Mouse (Mus musculus) heart, embryonic 15.5 days (tissue): ENCODE measurements at regions not wholly inside any gene's neighbourhood (a gene's known extent, or its start where the extent isn't known, plus 50 kb on each side); places are given as distances from the start of the nearest gene placed in this dataset.

Source experiments
- ATAC-seq: fragments of 200-750 bp; cut with Nextera tagmentation; replicated peaks from 2 replicates; pipeline ENCODE4 v1.8.0; 2017; ENCODE audit warnings: low read depth, moderate TSS enrichment; ENCODE audit not compliant: insufficient number of reproducible peaks, insufficient read depth, low FRiP score
- H3K27ac ChIP-seq: fragments of 300-500 bp; sonication (generic); 2 replicates; pipeline ENCODE4 v1.5.1; 2015; ENCODE audit warnings: mild to moderate bottlenecking, inconsistent platforms
- H3K27me3 ChIP-seq: fragments of 300-500 bp; sonication (generic); 2 replicates; pipeline ENCODE4 v1.6.1; 2015; ENCODE audit warnings: inconsistent platforms
- H3K36me3 ChIP-seq: fragments of 300-500 bp; sonication (generic); 2 replicates; pipeline ENCODE4 v1.6.1; 2015; ENCODE audit warnings: mild to moderate bottlenecking, inconsistent platforms
- H3K4me1 ChIP-seq: fragments of 300-500 bp; sonication (generic); replicated peaks from 2 replicates; pipeline ENCODE4 v1.6.1; 2015; ENCODE audit warnings: inconsistent platforms
- H3K4me2 ChIP-seq: fragments of 300-500 bp; sonication (generic); 2 replicates; pipeline ENCODE4 v1.6.1; 2015; ENCODE audit warnings: inconsistent platforms, mild to moderate bottlenecking, moderate library complexity
- H3K4me3 ChIP-seq: fragments of 300-500 bp; sonication (generic); 2 replicates; pipeline ENCODE4 v1.5.1; 2015; ENCODE audit warnings: mild to moderate bottlenecking, inconsistent platforms
- H3K9ac ChIP-seq: fragments of 300-500 bp; sonication (generic); 2 replicates; pipeline ENCODE4 v1.6.1; 2015; ENCODE audit warnings: mild to moderate bottlenecking, inconsistent platforms
- H3K9me3 ChIP-seq: fragments of 300-500 bp; sonication (generic); replicated peaks from 2 replicates; pipeline ENCODE4 v1.6.1; 2016; ENCODE audit warnings: inconsistent platforms
- WGBS: fragments of 180-500 bp; shearing (Covaris S2); methylation state at CpG from one replicate; pipeline ENCODE4 v1.1.7; 2015; ENCODE audit warnings: mixed read lengths; 5-methylcytosine and 5-hydroxymethylcytosine counted together

GRCm38 (mm10) chr8:115426543-115426942 lies 281.1 kb downstream of the Maf start:
- H3K4me1 ChIP-seq = no peaks in the 10 kb centered on the region
- no peaks in the 10 kb centered on the region for H3K36me3 ChIP-seq
- WGBS = 77% methylated on average over 3 of the region's 3 CpGs
- H3K4me3 ChIP-seq = no peak overlapping the region
- H3K4me2 ChIP-seq = no peak overlapping the region
- H3K9me3 ChIP-seq = no peaks in the 10 kb centered on the region
- no peak overlapping the region for H3K9ac ChIP-seq
- H3K27me3 ChIP-seq = no peaks in the 10 kb centered on the region
- H3K27ac ChIP-seq = no peak overlapping the region
- no peak for ATAC-seq

GRCm38 (mm10) chr8:115425360-115425759 lies 282.2 kb downstream of the Maf start:
- H3K4me3 ChIP-seq = no peak overlapping the region
- no peaks in the 10 kb centered on the region for H3K4me1 ChIP-seq
- H3K9ac ChIP-seq = no peak overlapping the region
- WGBS = 77% methylated on average over 2 of the region's 2 CpGs
- H3K36me3 ChIP-seq = no peaks in the 10 kb centered on the region
- H3K4me2 ChIP-seq = no peak overlapping the region
- H3K9me3 ChIP-seq = no peaks in the 10 kb centered on the region
- no peak for ATAC-seq
- no peaks in the 10 kb centered on the region for H3K27me3 ChIP-seq
- H3K27ac ChIP-seq = no peak overlapping the region

GRCm38 (mm10) chr8:115423682-115424081 lies 283.9 kb downstream of the Maf start:
- H3K4me1 ChIP-seq = no peaks in the 10 kb centered on the region
- H3K9me3 ChIP-seq = no peaks in the 10 kb centered on the region
- H3K36me3 ChIP-seq = no peaks in the 10 kb centered on the region
- H3K4me2 ChIP-seq = no peak overlapping the region
- no peak overlapping the region for H3K9ac ChIP-seq
- no peak overlapping the region for H3K27ac ChIP-seq
- 0 out of 2 replicates have a peak, but pooled peaks cover 3% of the 10 kb centered on the region for H3K27me3 ChIP-seq
- WGBS = 67% methylated on average over 2 of the region's 2 CpGs
- H3K4me3 ChIP-seq = no peak overlapping the region
- ATAC-seq = no peak

GRCm38 (mm10) chr8:115423056-115423455 lies 284.5 kb downstream of the Maf start:
- H3K9me3 ChIP-seq = no peaks in the 10 kb centered on the region
- H3K9ac ChIP-seq = no peak overlapping the region
- H3K4me1 ChIP-seq = no peaks in the 10 kb centered on the region
- no peak overlapping the region for H3K4me3 ChIP-seq
- H3K36me3 ChIP-seq = no peaks in the 10 kb centered on the region
- no peak overlapping the region for H3K4me2 ChIP-seq
- H3K27ac ChIP-seq = no peak overlapping the region
- 0 out of 2 replicates have a peak, but pooled peaks cover 3% of the 10 kb centered on the region for H3K27me3 ChIP-seq
- WGBS = 80% methylated on average over 5 of the region's 5 CpGs
- no peak for ATAC-seq

- WGBS = 59% methylated on average over 3 of the region's 3 CpGs
- no peak overlapping the region for H3K9ac ChIP-seq
- 0 out of 2 replicates have a peak, but pooled peaks cover 3% of the 10 kb centered on the region for H3K27me3 ChIP-seq
Observed at GRCm38 (mm10) chr8:115420536-115420935, 287.1 kb downstream of the Maf start.

GRCm38 (mm10) chr8:115420131-115420530 lies 287.5 kb downstream of the Maf start:
- Histone ChIP-seq H3K4me3 (no peak overlapping the region), H3K27ac (no peak overlapping the region), H3K4me1 (no peaks in the 10 kb centered on the region), H3K4me2 (no peak overlapping the region), H3K27me3 (0 out of 2 replicates have a peak, but pooled peaks cover 3% of the 10 kb centered on the region), H3K9ac (no peak overlapping the region), H3K9me3 (no peaks in the 10 kb centered on the region), H3K36me3 (no peaks in the 10 kb centered on the region)
- ATAC-seq = no peak
- 57% methylated on average over 6 of the region's 6 CpGs for WGBS

More at GRCm38 (mm10) chr8:115420536-115420935, 287.1 kb downstream of the Maf start:
- H3K27ac ChIP-seq = no peak overlapping the region
- no peaks in the 10 kb centered on the region for H3K4me1 ChIP-seq
- no peak overlapping the region for H3K4me3 ChIP-seq
- ATAC-seq = no peak
- no peaks in the 10 kb centered on the region for H3K9me3 ChIP-seq
- no peaks in the 10 kb centered on the region for H3K36me3 ChIP-seq
- H3K4me2 ChIP-seq = no peak overlapping the region

- Histone ChIP-seq H3K27me3 (0 out of 2 replicates have a peak, but pooled peaks cover 3% of the 10 kb centered on the region), H3K4me1 (no peaks in the 10 kb centered on the region), H3K4me3 (no peak overlapping the region), H3K27ac (no peak overlapping the region), H3K9me3 (no peaks in the 10 kb centered on the region), H3K9ac (no peak overlapping the region), H3K4me2 (no peak overlapping the region), H3K36me3 (no peaks in the 10 kb centered on the region)
- 71% methylated on average over 6 of the region's 6 CpGs for WGBS
- ATAC-seq = no peak
Observed at GRCm38 (mm10) chr8:115418056-115418455, 289.5 kb downstream of the Maf start.

GRCm38 (mm10) chr8:115414061-115414473 lies 293.5 kb downstream of the Maf start:
- H3K4me1 ChIP-seq = no peaks in the 10 kb centered on the region
- H3K4me3 ChIP-seq = no peak overlapping the region
- no peaks in the 10 kb centered on the region for H3K36me3 ChIP-seq
- ATAC-seq = no peak; the same call in 1 of the 2 replicates
- WGBS = 26% methylated on average over 7 of the region's 7 CpGs
- 0 out of 2 replicates have a peak, but pooled peaks cover 3% of the 10 kb centered on the region for H3K27me3 ChIP-seq
- no peak overlapping the region for H3K4me2 ChIP-seq
- no peak overlapping the region for H3K27ac ChIP-seq
- no peak overlapping the region for H3K9ac ChIP-seq
- H3K9me3 ChIP-seq = no peaks in the 10 kb centered on the region

GRCm38 (mm10) chr8:115411756-115412155 lies 295.8 kb downstream of the Maf start:
- Histone ChIP-seq H3K36me3 (no peaks in the 10 kb centered on the region), H3K27me3 (no peaks in the 10 kb centered on the region), H3K9ac (no peak overlapping the region), H3K4me2 (no peak overlapping the region), H3K27ac (no peak overlapping the region), H3K4me3 (no peak overlapping the region), H3K4me1 (no peaks in the 10 kb centered on the region), H3K9me3 (no peaks in the 10 kb centered on the region)
- WGBS = 79% methylated on average over 5 of the region's 5 CpGs
- no peak for ATAC-seq

- Histone ChIP-seq H3K36me3 (no peaks in the 10 kb centered on the region), H3K27ac (no peak overlapping the region), H3K4me1 (no peaks in the 10 kb centered on the region), H3K9me3 (no peaks in the 10 kb centered on the region), H3K4me3 (no peak overlapping the region), H3K9ac (no peak overlapping the region), H3K27me3 (no peaks in the 10 kb centered on the region), H3K4me2 (no peak overlapping the region)
- no peak for ATAC-seq
- WGBS = 90% methylated on average over 4 of the region's 4 CpGs
Observed at GRCm38 (mm10) chr8:115411061-115411460, 296.5 kb downstream of the Maf start.

GRCm38 (mm10) chr8:115410191-115410590 lies 297.4 kb downstream of the Maf start:
- 91% methylated on average over 3 of the region's 3 CpGs for WGBS
- Histone ChIP-seq H3K9ac (no peak overlapping the region), H3K4me3 (no peak overlapping the region), H3K9me3 (no peaks in the 10 kb centered on the region), H3K4me2 (no peak overlapping the region), H3K27me3 (no peaks in the 10 kb centered on the region), H3K4me1 (no peaks in the 10 kb centered on the region), H3K27ac (no peak overlapping the region), H3K36me3 (no peaks in the 10 kb centered on the region)
- no peak for ATAC-seq

- ATAC-seq = no peak
- H3K4me2 ChIP-seq = no peak overlapping the region
- H3K9ac ChIP-seq = no peak overlapping the region
- H3K27ac ChIP-seq = no peak overlapping the region
- H3K4me3 ChIP-seq = no peak overlapping the region
- H3K4me1 ChIP-seq = no peaks in the 10 kb centered on the region
- H3K9me3 ChIP-seq = no peaks in the 10 kb centered on the region
- no peaks in the 10 kb centered on the region for H3K36me3 ChIP-seq
- 84% methylated on average over 4 of the region's 4 CpGs for WGBS
- peaks cover 3% of the 10 kb centered on the region; the same call in 1 of the 2 replicates for H3K27me3 ChIP-seq
Observed at GRCm38 (mm10) chr8:115407535-115407934, 300.1 kb downstream of the Maf start.
